Mouse (Mus musculus): ENCODE measurements at regions not wholly inside any gene's neighbourhood (a gene's known extent, or its start where the extent isn't known, plus 50 kb on each side); places are given as distances from the start of the nearest gene placed in this dataset.
"Not testable (repeated sequence)": the region's sequence is repeated elsewhere in the genome, so short reads cannot be mapped to it uniquely, and the experiment has no call there.

GRCm38 (mm10) chrX:114314586-114314985 lies 159.5 kb upstream of the Klhl4 start:
- DNase-seq (ENCODE audit: low read depth, low spot score), result no peak

- DNase-seq (ENCODE audit: low read depth, low spot score), result peak; percentile 8
These were observed 149.8 kb upstream of the Klhl4 start for GRCm38 (mm10) chrX:114324285-114324684.

GRCm38 (mm10) chrX:114336151-114336550 lies 138.0 kb upstream of the Klhl4 start:
- not testable (repeated sequence) for DNase-seq (ENCODE audit: low read depth, low spot score)

GRCm38 (mm10) chrX:114359240-114359639 lies 114.9 kb upstream of the Klhl4 start:
- DNase-seq (ENCODE audit: low read depth, low spot score), result no peak

Data from brain, adult 2 months (tissue).